Mouse (Mus musculus): ENCODE data around the gene Sumo1.

Sumo1 gene

GRCm38 (mm10) chr1:59549036-59549675 is 121.5 kb downstream of the Sumo1 start:
- DNase-seq (ENCODE audit: low spot score): no peak

GRCm38 (mm10) chr1:59548486-59548885 is 122.1 kb downstream of the Sumo1 start:
- no peak for DNase-seq (ENCODE audit: low spot score)

- no peak for DNase-seq (ENCODE audit: low spot score)
These were observed 126.7 kb downstream of the Sumo1 start for GRCm38 (mm10) chr1:59543911-59544310.

GRCm38 (mm10) chr1:59542231-59542630 is 128.4 kb downstream of the Sumo1 start:
- no peak for DNase-seq (ENCODE audit: low spot score)

- no peak for DNase-seq (ENCODE audit: low spot score)
These were observed 129.2 kb downstream of the Sumo1 start for GRCm38 (mm10) chr1:59541271-59542020.

- no peak for DNase-seq (ENCODE audit: low spot score)
These were observed 130.0 kb downstream of the Sumo1 start for GRCm38 (mm10) chr1:59540537-59541148.

- DNase-seq (ENCODE audit: low spot score): no peak
These were observed 132.3 kb downstream of the Sumo1 start for GRCm38 (mm10) chr1:59538381-59538780.

Data from c-Kit-positive CD71-positive TER-119-positive erythroid progenitor cells, embryonic 14.5 days (primary cell).